Mouse (Mus musculus) liver, embryonic 12.5 days (tissue): Measurements from ENCODE around the gene Ms4a13. TPM values are rescaled to one million over a fixed set of nuclear protein-coding genes. Genes with fewer than 3 reads are reported as not detected.
"Not testable (repeated sequence)": the region's sequence is repeated elsewhere in the genome, so short reads cannot be mapped to it uniquely, and the experiment has no call there.

Experiments used
- ATAC-seq: fragments of 200-750 bp; cut with Nextera tagmentation; 2 replicates; pipeline ENCODE4 v1.8.0; 2017; ENCODE audit warnings: moderate number of reproducible peaks, mild to moderate bottlenecking, moderate library complexity
- H3K27ac ChIP-seq: fragments of 300-500 bp; sonication (generic); 2 replicates; pipeline ENCODE4 v1.5.1; 2016; ENCODE audit warnings: mild to moderate bottlenecking
- H3K27me3 ChIP-seq: fragments of 300-500 bp; sonication (generic); replicated peaks from 2 replicates; pipeline ENCODE4 v1.6.1; 2016; ENCODE audit warnings: mild to moderate bottlenecking, moderate library complexity
- H3K36me3 ChIP-seq: fragments of 300-500 bp; sonication (generic); 2 replicates; pipeline ENCODE4 v1.6.1; 2016; ENCODE audit warnings: mild to moderate bottlenecking, moderate library complexity
- H3K4me1 ChIP-seq: fragments of 300-500 bp; sonication (generic); 2 replicates; pipeline ENCODE4 v1.6.1; 2016
- H3K4me2 ChIP-seq: fragments of 300-500 bp; sonication (generic); 2 replicates; pipeline ENCODE4 v1.6.1; 2016; ENCODE audit warnings: mild to moderate bottlenecking, moderate library complexity
- H3K4me3 ChIP-seq: fragments of 300-500 bp; sonication (generic); 2 replicates; pipeline ENCODE4 v1.5.1; 2016; ENCODE audit warnings: mild to moderate bottlenecking, moderate library complexity
- H3K9ac ChIP-seq: fragments of 300-500 bp; sonication (generic); 2 replicates; pipeline ENCODE4 v1.6.1; 2016; ENCODE audit warnings: mild to moderate bottlenecking, moderate library complexity
- H3K9me3 ChIP-seq: fragments of 300-500 bp; sonication (generic); replicated peaks from 2 replicates; pipeline ENCODE4 v1.6.1; 2016; ENCODE audit warnings: mild to moderate bottlenecking, moderate library complexity
- WGBS: fragments of 180-500 bp; shearing (Covaris S2); methylation state at CpG from one replicate; pipeline ENCODE4 v1.1.7; 2016; ENCODE audit not compliant: insufficient replicate concordance; 5-methylcytosine and 5-hydroxymethylcytosine counted together
- polyA plus RNA-seq: library from polyadenylated mRNA; unstranded; fragments of >200 nt; fragmentation: Nextera tagmentation; extraction: Ambion mirVana; gene quantifications from 2 replicates; pipeline ENCODE4 v1.2.1, GENCODE M21; 2016

Ms4a13 gene
- polyA plus RNA-seq, 1 experiment from 2014 or later, result not detected

DNA sequence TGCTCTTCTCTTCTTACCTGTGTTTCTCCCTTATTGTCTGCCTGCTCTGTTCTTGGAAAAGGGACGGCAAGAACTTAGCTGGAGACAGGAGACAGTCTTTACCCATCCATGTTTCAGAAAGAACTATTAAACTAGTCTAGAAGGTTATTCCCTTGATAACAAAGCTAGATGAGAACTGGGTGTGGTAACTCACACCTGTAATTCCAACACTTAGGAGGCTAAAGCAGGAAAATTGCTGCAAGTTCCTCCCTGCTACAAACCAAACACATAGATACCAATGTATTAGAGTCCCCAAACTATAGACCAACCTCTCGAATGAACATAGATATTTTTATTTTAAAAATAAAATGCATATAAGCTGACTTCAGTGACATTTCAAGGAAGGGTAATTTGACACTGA, 61.7 kb downstream of the Ms4a13 start:
- no peak overlapping the region for H3K9ac ChIP-seq
- no peak overlapping the region for H3K4me2 ChIP-seq
- no peak overlapping the region for H3K4me3 ChIP-seq
- no peaks in the 10 kb centered on the region for H3K27me3 ChIP-seq
- WGBS, result 69% methylated on average over 2 of the region's 2 CpGs
- H3K27ac ChIP-seq, result no peak overlapping the region
- no peaks in the 10 kb centered on the region for H3K36me3 ChIP-seq
- no peak for ATAC-seq
- no peaks in the 10 kb centered on the region for H3K9me3 ChIP-seq
- no peaks in the 10 kb centered on the region for H3K4me1 ChIP-seq

- H3K9me3 ChIP-seq, H3K4me2 ChIP-seq, H3K27ac ChIP-seq, H3K4me1 ChIP-seq, H3K36me3 ChIP-seq, ATAC-seq, H3K4me3 ChIP-seq, H3K27me3 ChIP-seq, H3K9ac ChIP-seq: not testable (repeated sequence)
- 65% methylated on average over 8 of the region's 8 CpGs for WGBS
Measured at GRCm38 (mm10) chr19:11130776-11131175, 65.8 kb downstream of the Ms4a13 start, which contains the start of gene 1700017D01Rik. Gene 1700017D01Rik (minus strand): TSS chr19:11130876.

- WGBS, result 63% methylated on average over 1 of the region's 1 CpGs
- Histone ChIP-seq H3K36me3 (no peaks in the 10 kb centered on the region), H3K9ac (no peak overlapping the region), H3K4me1 (no peaks in the 10 kb centered on the region), H3K27me3 (no peaks in the 10 kb centered on the region), H3K27ac (no peak overlapping the region), H3K9me3 (no peaks in the 10 kb centered on the region), H3K4me3 (no peak overlapping the region), H3K4me2 (no peak overlapping the region)
- ATAC-seq, result no peak
Measured at GRCm38 (mm10) chr19:11129702-11130101, 66.8 kb downstream of the Ms4a13 start.

DNA sequence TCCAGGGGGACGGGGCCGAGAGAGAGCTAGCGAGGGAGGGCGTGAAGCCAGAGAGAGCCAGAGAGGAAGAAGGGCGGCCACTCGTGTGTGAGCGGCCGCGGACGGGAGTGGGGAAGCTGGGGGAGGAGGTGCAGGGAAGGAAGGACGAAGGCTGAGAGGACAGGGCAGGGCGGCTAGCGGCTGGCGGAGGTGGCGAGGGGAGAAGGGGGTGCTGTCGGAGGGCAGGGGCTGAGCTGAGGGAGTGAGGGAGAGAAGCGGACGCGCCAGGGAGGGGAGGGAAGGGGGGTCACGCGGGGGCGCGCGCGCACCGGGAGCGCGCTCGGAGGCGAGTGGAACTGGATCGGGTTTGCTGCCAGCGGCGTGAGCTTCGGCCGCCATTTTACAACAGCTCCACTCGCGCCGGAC, 75.5 kb downstream of the Ms4a13 start:
- H3K4me1 ChIP-seq, H3K27ac ChIP-seq, H3K36me3 ChIP-seq, H3K9me3 ChIP-seq, H3K27me3 ChIP-seq, H3K9ac ChIP-seq: not testable (repeated sequence)
- Histone ChIP-seq H3K4me2 (peak overlapping the region; percentile 53), H3K4me3 (peak overlapping the region; percentile 40)
- peak; percentile 99 for ATAC-seq
- 4% methylated on average over 15 of the region's 38 CpGs for WGBS

Other genes with a start within 250 kb of the Ms4a13 start
- 31.9 and 32.9 TPM in 2 replicates for gene Ccdc86, start 247.5 kb downstream of the Ms4a13 start, polyA plus RNA-seq
- gene Ms4a10, start 222.1 kb downstream of the Ms4a13 start, polyA plus RNA-seq, result not detected in 2 replicates
- gene Ms4a15, start 203.5 kb downstream of the Ms4a13 start, polyA plus RNA-seq, result not detected in 2 replicates
- not detected in 2 replicates for gene Ms4a18, start 178.7 kb downstream of the Ms4a13 start, polyA plus RNA-seq
- not detected in 2 replicates for gene Ms4a8a, start 115.6 kb downstream of the Ms4a13 start, polyA plus RNA-seq
- gene 1700017D01Rik, start 65.9 kb downstream of the Ms4a13 start, polyA plus RNA-seq, result not detected in 2 replicates
- gene 1700025F22Rik, start 31.4 kb downstream of the Ms4a13 start, polyA plus RNA-seq, result not detected in 2 replicates
- gene Ms4a12, start 35.7 kb upstream of the Ms4a13 start, polyA plus RNA-seq, result not detected in 2 replicates
- gene Ms4a1, start 69.5 kb upstream of the Ms4a13 start, polyA plus RNA-seq, result not detected in 2 replicates
- not detected in 2 replicates for gene Ms4a5, start 87.1 kb upstream of the Ms4a13 start, polyA plus RNA-seq
- gene Ms4a14, start 117.7 kb upstream of the Ms4a13 start, polyA plus RNA-seq, result not detected in 2 replicates
- gene Ms4a7, start 139.4 kb upstream of the Ms4a13 start, polyA plus RNA-seq, result 0.48 and 1.7 TPM in 2 replicates
- gene Ms4a4a, start 178.8 kb upstream of the Ms4a13 start, polyA plus RNA-seq, result 1.3 and 1.4 TPM in 2 replicates
- gene Ms4a4c, start 208.0 kb upstream of the Ms4a13 start, polyA plus RNA-seq, result 0.26 and 0.31 TPM in 2 replicates
- not detected in 2 replicates for gene Ms4a4b, start 246.8 kb upstream of the Ms4a13 start, polyA plus RNA-seq